Mouse (Mus musculus): ENCODE measurements around the gene Gramd1a. TPM values are rescaled to one million over a fixed set of nuclear protein-coding genes. Genes with fewer than 3 reads are reported as not detected.
A peak's percentile ranks its signal among the peaks of the same experiment; 100 is the strongest.

The Gramd1a gene
- polyA plus RNA-seq, 1 experiment from 2014 or later: 155 TPM

- peaks cover 47% of the 10 kb centered on the region for H3K27me3 ChIP-seq
- WGBS: 2% methylated on average over 44 of the region's 60 CpGs
Measured at GRCm38 (mm10) chr7:31126851-31127724, 28.6 kb downstream of the Gramd1a start, which contains the start of gene Scn1b. Scn1b (minus strand) TSS chr7:31127003.

GRCm38 (mm10) chr7:31126211-31126751 is 29.4 kb downstream of the Gramd1a start:
- peaks cover 47% of the 10 kb centered on the region for H3K27me3 ChIP-seq

More at GRCm38 (mm10) chr7:31126851-31127724, 28.6 kb downstream of the Gramd1a start, which contains the start of gene Scn1b:
- H3K4me1 ChIP-seq: peaks cover 13% of the 10 kb centered on the region
- H3K4me2 ChIP-seq: peak within 1 kb of the TSS; percentile 91
- peak; percentile 50 for ATAC-seq (ENCODE audit: low FRiP score)
- H3K4me3 ChIP-seq (replicated peaks): peak within 1 kb of the TSS; percentile 55
- no peak within 1 kb of the TSS for H3K27ac ChIP-seq
- peaks cover 42% of the 10 kb centered on the region for H3K36me3 ChIP-seq (replicated peaks)
- H3K9me3 ChIP-seq: no peaks in the 10 kb centered on the region
- H3K9ac ChIP-seq: peak within 1 kb of the TSS; percentile 63

DNA sequence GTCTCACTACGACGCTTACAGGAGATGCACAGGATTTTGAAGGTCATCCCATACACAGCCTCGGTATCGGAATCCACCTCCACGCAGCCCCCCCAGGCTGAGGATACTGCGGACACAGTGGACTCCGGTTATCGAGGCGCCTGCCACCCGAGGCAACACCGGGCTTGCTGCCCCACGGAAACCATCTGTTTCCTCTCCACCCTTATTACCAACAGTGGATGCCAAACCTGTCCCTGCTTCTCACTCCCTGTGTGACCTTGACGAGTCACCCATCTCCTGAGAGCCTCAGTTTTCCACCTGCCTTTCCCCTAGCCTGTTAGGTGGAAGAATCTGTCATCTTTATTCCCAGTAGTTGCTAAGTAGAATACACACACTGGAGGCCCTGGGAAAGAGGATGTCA is 30.6 kb downstream of the Gramd1a start:
- ATAC-seq (ENCODE audit: low FRiP score): no peak
- no peak overlapping the region for H3K9ac ChIP-seq
- H3K4me3 ChIP-seq (replicated peaks): no peak overlapping the region
- H3K9me3 ChIP-seq: no peaks in the 10 kb centered on the region
- WGBS: 90% methylated on average over 13 of the region's 13 CpGs
- peaks cover 47% of the 10 kb centered on the region for H3K27me3 ChIP-seq
- H3K4me1 ChIP-seq: peaks cover 13% of the 10 kb centered on the region
- H3K4me2 ChIP-seq: no peak overlapping the region
- no peak overlapping the region for H3K27ac ChIP-seq
- H3K36me3 ChIP-seq (replicated peaks): peaks cover 22% of the 10 kb centered on the region

More at GRCm38 (mm10) chr7:31126211-31126751, 29.4 kb downstream of the Gramd1a start:
- H3K36me3 ChIP-seq (replicated peaks): peaks cover 34% of the 10 kb centered on the region
- WGBS: 1% methylated on average over 49 of the region's 53 CpGs
- peaks cover 13% of the 10 kb centered on the region for H3K4me1 ChIP-seq
- H3K9me3 ChIP-seq: no peaks in the 10 kb centered on the region
- peak overlapping the region; percentile 63 for H3K9ac ChIP-seq
- H3K4me3 ChIP-seq (replicated peaks): peak overlapping the region; percentile 55
- no peak overlapping the region for H3K27ac ChIP-seq
- ATAC-seq (ENCODE audit: low FRiP score): 0 out of 2 replicates have a peak, but pooled peaks have one; percentile 10
- H3K4me2 ChIP-seq: peak overlapping the region; percentile 91

DNA sequence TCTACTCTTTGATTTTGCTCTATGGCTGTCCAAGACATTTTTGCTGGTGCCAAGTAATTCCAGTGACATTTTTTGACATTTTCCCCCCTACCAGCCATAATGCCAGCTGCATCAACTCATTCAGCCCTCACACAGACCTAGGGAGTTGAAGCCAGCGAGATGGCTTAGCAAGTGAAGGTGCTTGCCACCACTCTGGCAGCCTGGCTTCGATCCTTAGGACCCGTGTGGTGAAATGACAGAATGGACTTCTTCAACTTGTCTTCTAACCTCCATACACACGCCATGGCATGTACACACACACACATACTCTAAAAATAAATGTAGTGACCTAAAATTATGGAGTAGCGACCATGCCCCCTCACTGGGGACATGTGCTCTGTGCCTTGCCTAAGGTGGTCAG is 31.3 kb downstream of the Gramd1a start:
- Histone ChIP-seq H3K9me3 (no peaks in the 10 kb centered on the region), H3K9ac (no peak overlapping the region), H3K4me1 (peaks cover 13% of the 10 kb centered on the region), H3K27me3 (peaks cover 47% of the 10 kb centered on the region), H3K4me3 (replicated peaks) (no peak overlapping the region), H3K27ac (no peak overlapping the region), H3K36me3 (replicated peaks) (peaks cover 15% of the 10 kb centered on the region), H3K4me2 (no peak overlapping the region)
- no peak for ATAC-seq (ENCODE audit: low FRiP score)
- 83% methylated on average over 5 of the region's 5 CpGs for WGBS

DNA sequence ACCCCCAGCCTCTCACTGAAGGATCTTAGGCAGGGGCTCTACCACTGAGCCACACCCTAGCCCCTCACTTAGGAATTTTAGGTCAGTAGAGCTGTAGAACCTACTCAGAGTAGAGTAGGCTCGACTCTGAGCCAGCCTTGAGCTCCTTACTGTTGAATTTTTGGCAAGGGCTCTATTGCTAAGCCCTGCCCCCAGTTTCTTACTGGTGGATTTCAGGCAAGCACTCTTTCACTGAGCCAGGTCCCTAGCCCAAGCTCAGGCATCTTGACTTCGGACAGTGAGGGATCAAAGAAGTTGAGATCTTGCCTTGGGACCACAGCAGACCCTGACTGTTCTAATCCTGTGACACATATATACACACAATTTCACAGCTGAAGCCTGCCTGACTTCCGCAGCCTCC is 32.0 kb downstream of the Gramd1a start:
- Histone ChIP-seq H3K36me3 (replicated peaks) (peaks cover 8% of the 10 kb centered on the region), H3K4me2 (no peak overlapping the region), H3K27ac (no peak overlapping the region), H3K4me1 (peaks cover 13% of the 10 kb centered on the region), H3K4me3 (replicated peaks) (no peak overlapping the region), H3K9ac (no peak overlapping the region), H3K27me3 (peaks cover 45% of the 10 kb centered on the region), H3K9me3 (no peaks in the 10 kb centered on the region)
- no peak for ATAC-seq (ENCODE audit: low FRiP score)
- WGBS: 91% methylated on average over 3 of the region's 3 CpGs

DNA sequence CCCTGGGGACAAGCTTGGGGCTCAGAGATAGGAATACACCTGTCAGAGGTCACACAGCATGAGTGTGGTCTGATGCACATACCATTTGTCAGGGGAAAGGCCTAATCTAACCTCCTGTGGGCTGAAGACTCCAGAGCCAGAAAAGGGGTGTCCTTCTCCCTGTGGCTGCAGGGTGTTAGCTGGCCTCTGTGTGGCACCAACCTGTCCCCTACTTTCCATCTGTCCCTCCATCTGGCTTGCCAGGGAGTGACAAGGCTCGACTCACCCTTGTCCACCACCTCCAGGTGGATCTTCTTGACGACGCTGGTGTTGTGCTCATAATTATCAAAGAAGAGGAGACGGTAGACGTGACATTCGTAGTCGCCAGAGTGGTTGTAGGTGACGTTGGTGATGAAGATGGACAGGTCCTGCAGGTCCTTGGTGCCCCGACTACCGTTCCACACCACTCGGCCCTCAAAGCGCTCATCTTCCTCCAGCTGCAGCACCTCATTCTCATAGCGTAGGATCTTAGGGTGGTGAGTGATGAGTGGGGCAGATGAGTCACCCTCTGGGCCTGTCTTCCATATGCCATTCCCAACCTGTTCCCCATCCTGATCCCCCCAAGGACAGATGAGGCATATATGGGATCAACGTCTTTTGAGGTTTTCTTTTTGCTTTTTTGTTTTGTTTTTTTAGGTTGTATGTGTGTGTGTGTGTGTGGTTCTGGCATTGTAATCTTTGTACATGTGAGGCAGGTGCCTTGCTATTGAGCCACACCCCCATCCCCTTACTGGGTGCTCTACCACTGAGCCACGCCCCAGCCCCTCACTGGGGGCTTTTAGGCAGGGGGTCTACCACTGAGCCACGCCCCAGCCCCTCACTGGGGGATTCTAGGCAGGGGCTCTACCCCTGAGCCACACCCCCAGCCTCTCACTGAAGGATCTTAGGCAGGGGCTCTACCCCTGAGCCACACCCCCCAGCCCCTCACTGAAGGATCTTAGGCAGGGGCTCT is 32.8 kb downstream of the Gramd1a start:
- Histone ChIP-seq H3K9me3 (no peaks in the 10 kb centered on the region), H3K27ac (no peak overlapping the region), H3K36me3 (replicated peaks) (0 out of 2 replicates have a peak, but pooled peaks cover 1% of the 10 kb centered on the region), H3K9ac (no peak overlapping the region), H3K4me3 (replicated peaks) (no peak overlapping the region), H3K4me1 (peaks cover 13% of the 10 kb centered on the region), H3K27me3 (peaks cover 37% of the 10 kb centered on the region), H3K4me2 (no peak overlapping the region)
- 88% methylated on average over 16 of the region's 16 CpGs for WGBS
- ATAC-seq (ENCODE audit: low FRiP score): no peak

DNA sequence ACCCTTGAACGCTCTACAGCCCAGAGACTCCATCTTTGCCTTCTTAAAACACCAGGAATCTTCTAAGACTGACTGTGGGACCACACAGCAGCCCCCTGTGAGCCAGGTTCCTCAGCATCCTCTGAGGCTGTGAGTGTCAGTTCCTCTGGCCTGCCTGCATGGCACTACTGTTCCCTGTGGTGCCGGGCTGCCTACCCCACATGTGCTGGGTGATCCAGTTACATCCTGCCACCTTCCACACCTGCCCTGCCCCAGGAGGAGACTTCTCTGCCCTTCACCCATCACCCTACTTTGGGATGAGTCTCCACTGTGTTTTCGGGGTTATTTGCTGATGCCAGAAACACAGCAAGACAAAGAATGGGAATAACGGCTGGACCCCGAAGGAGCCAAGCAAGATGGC is 36.1 kb downstream of the Gramd1a start:
- no peak overlapping the region for H3K27ac ChIP-seq
- H3K9ac ChIP-seq: no peak overlapping the region
- H3K9me3 ChIP-seq: no peaks in the 10 kb centered on the region
- H3K4me1 ChIP-seq: no peaks in the 10 kb centered on the region
- H3K36me3 ChIP-seq (replicated peaks): no peaks in the 10 kb centered on the region
- H3K27me3 ChIP-seq: peaks cover 17% of the 10 kb centered on the region
- no peak overlapping the region for H3K4me2 ChIP-seq
- WGBS: 86% methylated on average over 5 of the region's 5 CpGs
- no peak for ATAC-seq (ENCODE audit: low FRiP score)
- no peak overlapping the region for H3K4me3 ChIP-seq (replicated peaks)

- ATAC-seq (ENCODE audit: low FRiP score): no peak
- 85% methylated on average over 7 of the region's 7 CpGs for WGBS
Measured at GRCm38 (mm10) chr7:31118486-31118885, 37.2 kb downstream of the Gramd1a start.

DNA sequence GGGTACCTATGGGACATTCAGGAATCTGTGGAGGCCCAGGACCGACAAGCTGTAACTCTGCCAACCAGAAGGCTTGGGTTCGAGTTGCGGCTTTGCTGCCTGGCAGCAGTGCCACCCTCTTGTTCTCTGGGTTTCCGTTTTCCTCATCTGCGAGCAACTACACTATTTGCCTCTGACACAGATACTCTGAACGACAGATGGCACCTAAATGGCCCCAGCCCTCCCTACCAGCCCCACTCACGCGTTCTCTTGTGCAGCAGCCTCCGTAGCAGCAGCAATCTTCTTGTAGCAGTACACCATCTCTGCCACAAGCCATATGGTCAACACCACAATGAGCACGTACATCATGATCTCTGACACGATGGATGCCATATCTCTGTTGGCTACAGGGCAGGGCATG is 38.2 kb downstream of the Gramd1a start:
- Histone ChIP-seq H3K9ac (no peak overlapping the region), H3K27ac (no peak overlapping the region), H3K27me3 (peaks cover 24% of the 10 kb centered on the region; the same call in 1 of the 2 replicates), H3K36me3 (replicated peaks) (no peaks in the 10 kb centered on the region), H3K4me1 (no peaks in the 10 kb centered on the region), H3K9me3 (no peaks in the 10 kb centered on the region), H3K4me3 (replicated peaks) (no peak overlapping the region), H3K4me2 (no peak overlapping the region)
- 90% methylated on average over 11 of the region's 11 CpGs for WGBS
- no peak for ATAC-seq (ENCODE audit: low FRiP score)

More at GRCm38 (mm10) chr7:31118486-31118885, 37.2 kb downstream of the Gramd1a start:
- H3K9ac ChIP-seq: no peak overlapping the region
- H3K36me3 ChIP-seq (replicated peaks): no peaks in the 10 kb centered on the region
- no peaks in the 10 kb centered on the region for H3K4me1 ChIP-seq
- H3K4me2 ChIP-seq: no peak overlapping the region
- no peak overlapping the region for H3K27ac ChIP-seq
- peaks cover 24% of the 10 kb centered on the region; the same call in 1 of the 2 replicates for H3K27me3 ChIP-seq
- H3K4me3 ChIP-seq (replicated peaks): no peak overlapping the region
- no peaks in the 10 kb centered on the region for H3K9me3 ChIP-seq

- Histone ChIP-seq H3K4me3 (replicated peaks) (no peak overlapping the region), H3K9me3 (no peaks in the 10 kb centered on the region), H3K36me3 (replicated peaks) (no peaks in the 10 kb centered on the region), H3K9ac (no peak overlapping the region), H3K27me3 (peaks cover 24% of the 10 kb centered on the region; the same call in 1 of the 2 replicates), H3K27ac (no peak overlapping the region), H3K4me1 (peaks cover under 1% of the 10 kb centered on the region; the same call in 1 of the 2 replicates), H3K4me2 (no peak overlapping the region)
- WGBS: 29% methylated on average over 16 of the region's 16 CpGs
- 0 out of 2 replicates have a peak, but pooled peaks have one; percentile 20 for ATAC-seq (ENCODE audit: low FRiP score)
Measured at GRCm38 (mm10) chr7:31116721-31117145, 39.0 kb downstream of the Gramd1a start.

- no peak for ATAC-seq (ENCODE audit: low FRiP score)
- Histone ChIP-seq H3K36me3 (replicated peaks) (no peaks in the 10 kb centered on the region), H3K4me2 (no peak overlapping the region), H3K4me3 (replicated peaks) (no peak overlapping the region), H3K9me3 (no peaks in the 10 kb centered on the region), H3K27me3 (peaks cover 24% of the 10 kb centered on the region; the same call in 1 of the 2 replicates), H3K9ac (no peak overlapping the region), H3K4me1 (peaks cover 3% of the 10 kb centered on the region; the same call in 1 of the 2 replicates), H3K27ac (no peak overlapping the region)
- 38% methylated on average over 17 of the region's 17 CpGs for WGBS
Measured at GRCm38 (mm10) chr7:31115587-31116043, 40.1 kb downstream of the Gramd1a start.

All from forebrain, embryonic 12.5 days (tissue).